Mouse (Mus musculus): Measurements from ENCODE around the gene Ly6g5b. TPM values are rescaled to one million over a fixed set of nuclear protein-coding genes. Genes with fewer than 3 reads are reported as not detected.

Gene Ly6g5b
- polyA plus RNA-seq, 1 experiment from 2014 or later: 0.59 TPM

DNA sequence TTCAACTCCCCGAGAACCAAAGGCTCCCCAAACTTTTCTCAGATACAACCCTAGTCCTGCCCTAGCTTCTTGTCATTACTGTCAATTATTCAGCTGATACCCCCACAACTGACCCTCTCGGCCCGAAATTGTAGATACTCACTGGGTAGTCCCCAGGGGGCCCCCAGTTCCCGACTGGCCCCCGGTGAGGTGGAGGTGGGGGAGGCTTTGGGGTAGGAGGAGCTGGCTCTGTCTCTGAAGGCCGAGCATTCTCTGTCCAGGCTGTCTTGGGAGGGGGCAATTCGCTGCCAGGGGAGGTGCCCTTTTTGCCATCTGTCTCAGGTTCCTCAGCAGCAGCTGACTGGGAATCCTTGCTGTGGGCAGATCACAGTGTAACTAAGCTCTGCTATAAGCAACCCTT lies 44.4 kb upstream of the Ly6g5b start:
- H3K4me3 ChIP-seq (ENCODE audit: low read depth, low read length): no peak overlapping the region
- no peak overlapping the region for H3K27ac ChIP-seq (ENCODE audit: low read depth, low read length)
- H3K9ac ChIP-seq (ENCODE audit: low read depth, low read length): no peak overlapping the region
- no peaks in the 10 kb centered on the region for H3K9me3 ChIP-seq (ENCODE audit: control insufficient read depth)
- ATAC-seq: no peak
- H3K27me3 ChIP-seq (replicated peaks; ENCODE audit: control insufficient read depth, insufficient read depth, low read length): no peaks in the 10 kb centered on the region
- 90% methylated on average over 7 of the region's 7 CpGs for WGBS
- H3K4me1 ChIP-seq (replicated peaks; ENCODE audit: control insufficient read depth, insufficient read depth, low read length): peaks cover 4% of the 10 kb centered on the region; the same call in 1 of the 2 replicates
- peaks cover 76% of the 10 kb centered on the region for H3K36me3 ChIP-seq (ENCODE audit: control insufficient read depth, insufficient read depth)
- H3K4me2 ChIP-seq (replicated peaks; ENCODE audit: low read depth): no peak overlapping the region
- TF ChIP-seq CTCF (IDR thresholded peaks at IDR 0.05; ENCODE audit: low read depth): no peak

DNA sequence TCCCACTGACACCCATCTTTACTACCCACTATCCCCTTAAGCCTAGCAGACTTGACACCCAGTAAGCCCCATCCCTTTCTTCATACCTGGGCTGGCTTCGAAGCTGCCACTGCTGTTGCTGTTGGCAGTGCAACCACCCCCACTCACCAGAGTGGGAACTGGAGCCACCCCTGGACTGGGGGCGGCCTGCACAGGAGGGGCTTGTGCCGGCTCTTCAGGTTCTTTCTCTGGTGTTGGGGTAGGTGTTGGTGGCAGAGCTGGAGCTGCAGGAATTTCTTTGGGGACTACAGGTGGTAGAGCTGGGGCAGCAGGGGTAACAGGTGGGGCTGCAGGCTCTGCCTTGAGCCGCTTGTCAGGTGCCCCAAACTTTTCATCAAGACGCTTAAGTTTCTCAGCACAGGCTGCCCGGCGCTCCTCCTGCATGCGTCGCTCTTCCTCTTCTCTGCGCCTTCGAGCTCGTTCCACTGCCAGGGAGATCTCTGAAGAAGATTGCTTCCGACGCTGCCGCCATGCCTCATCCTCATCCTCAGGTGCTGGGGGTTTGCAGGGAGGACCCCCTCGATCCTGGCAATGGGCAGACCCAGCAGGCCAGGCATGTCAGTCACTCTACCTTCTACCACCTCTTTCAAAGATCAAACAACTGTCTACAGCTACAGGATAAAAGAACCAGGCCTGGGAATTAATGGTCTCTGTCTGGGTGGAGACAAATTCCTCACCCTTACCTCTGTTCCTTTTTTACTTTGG lies 43.8 kb upstream of the Ly6g5b start:
- Histone ChIP-seq H3K4me2 (replicated peaks; ENCODE audit: low read depth) (no peak overlapping the region), H3K36me3 (ENCODE audit: control insufficient read depth, insufficient read depth) (peaks cover 82% of the 10 kb centered on the region), H3K4me3 (ENCODE audit: low read depth, low read length) (no peak overlapping the region), H3K27me3 (replicated peaks; ENCODE audit: control insufficient read depth, insufficient read depth, low read length) (no peaks in the 10 kb centered on the region), H3K4me1 (replicated peaks; ENCODE audit: control insufficient read depth, insufficient read depth, low read length) (peaks cover 4% of the 10 kb centered on the region; the same call in 1 of the 2 replicates), H3K27ac (ENCODE audit: low read depth, low read length) (no peak overlapping the region), H3K9ac (ENCODE audit: low read depth, low read length) (no peak overlapping the region), H3K9me3 (ENCODE audit: control insufficient read depth) (no peaks in the 10 kb centered on the region)
- 92% methylated on average over 16 of the region's 16 CpGs for WGBS
- no peak for TF ChIP-seq CTCF (IDR thresholded peaks at IDR 0.05; ENCODE audit: low read depth)
- ATAC-seq: no peak

DNA sequence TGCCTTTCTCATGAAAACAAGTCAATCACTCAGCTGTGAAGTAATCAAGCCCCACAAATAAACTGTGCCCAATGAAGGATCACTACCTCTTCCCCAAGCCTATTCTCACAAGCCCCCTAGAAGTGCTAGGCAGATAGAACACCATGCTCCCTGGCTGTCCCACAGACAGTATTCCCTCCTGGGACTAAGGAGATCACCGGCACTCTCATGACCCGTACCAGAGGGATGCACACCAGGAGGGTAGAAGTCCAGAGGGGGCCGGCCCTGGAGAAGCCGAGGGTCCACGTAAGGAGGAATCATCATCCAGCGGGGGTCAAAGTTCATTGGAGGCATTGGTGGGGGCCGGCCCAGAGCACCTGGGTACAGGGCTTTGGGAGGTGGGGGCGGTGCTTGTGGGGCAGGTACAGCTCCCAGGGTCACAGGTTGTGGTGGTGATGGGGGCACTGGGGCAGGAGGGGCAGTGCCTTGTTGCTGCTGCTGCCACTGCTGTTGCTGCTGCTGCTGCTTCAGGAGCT lies 42.5 kb upstream of the Ly6g5b start:
- Histone ChIP-seq H3K36me3 (ENCODE audit: control insufficient read depth, insufficient read depth) (peaks cover 96% of the 10 kb centered on the region), H3K9ac (ENCODE audit: low read depth, low read length) (no peak overlapping the region), H3K4me2 (replicated peaks; ENCODE audit: low read depth) (no peak overlapping the region), H3K27ac (ENCODE audit: low read depth, low read length) (no peak overlapping the region), H3K4me3 (ENCODE audit: low read depth, low read length) (no peak overlapping the region), H3K27me3 (replicated peaks; ENCODE audit: control insufficient read depth, insufficient read depth, low read length) (no peaks in the 10 kb centered on the region), H3K4me1 (replicated peaks; ENCODE audit: control insufficient read depth, insufficient read depth, low read length) (no peaks in the 10 kb centered on the region; the same call in 1 of the 2 replicates), H3K9me3 (ENCODE audit: control insufficient read depth) (no peaks in the 10 kb centered on the region)
- WGBS: 84% methylated on average over 8 of the region's 8 CpGs
- TF ChIP-seq CTCF (IDR thresholded peaks at IDR 0.05; ENCODE audit: low read depth): no peak
- ATAC-seq: no peak

GRCm38 (mm10) chr17:35157254-35157653 lies 42.0 kb upstream of the Ly6g5b start:
- no peaks in the 10 kb centered on the region for H3K4me1 ChIP-seq (replicated peaks; ENCODE audit: control insufficient read depth, insufficient read depth, low read length)
- no peak for ATAC-seq
- no peak overlapping the region for H3K9ac ChIP-seq (ENCODE audit: low read depth, low read length)
- H3K9me3 ChIP-seq (ENCODE audit: control insufficient read depth): no peaks in the 10 kb centered on the region
- H3K27me3 ChIP-seq (replicated peaks; ENCODE audit: control insufficient read depth, insufficient read depth, low read length): no peaks in the 10 kb centered on the region
- 92% methylated on average over 8 of the region's 8 CpGs for WGBS
- peaks cover 100% of the 10 kb centered on the region for H3K36me3 ChIP-seq (ENCODE audit: control insufficient read depth, insufficient read depth)
- no peak overlapping the region for H3K27ac ChIP-seq (ENCODE audit: low read depth, low read length)
- no peak overlapping the region for H3K4me3 ChIP-seq (ENCODE audit: low read depth, low read length)
- TF ChIP-seq CTCF (IDR thresholded peaks at IDR 0.05; ENCODE audit: low read depth): no peak
- H3K4me2 ChIP-seq (replicated peaks; ENCODE audit: low read depth): no peak overlapping the region

DNA sequence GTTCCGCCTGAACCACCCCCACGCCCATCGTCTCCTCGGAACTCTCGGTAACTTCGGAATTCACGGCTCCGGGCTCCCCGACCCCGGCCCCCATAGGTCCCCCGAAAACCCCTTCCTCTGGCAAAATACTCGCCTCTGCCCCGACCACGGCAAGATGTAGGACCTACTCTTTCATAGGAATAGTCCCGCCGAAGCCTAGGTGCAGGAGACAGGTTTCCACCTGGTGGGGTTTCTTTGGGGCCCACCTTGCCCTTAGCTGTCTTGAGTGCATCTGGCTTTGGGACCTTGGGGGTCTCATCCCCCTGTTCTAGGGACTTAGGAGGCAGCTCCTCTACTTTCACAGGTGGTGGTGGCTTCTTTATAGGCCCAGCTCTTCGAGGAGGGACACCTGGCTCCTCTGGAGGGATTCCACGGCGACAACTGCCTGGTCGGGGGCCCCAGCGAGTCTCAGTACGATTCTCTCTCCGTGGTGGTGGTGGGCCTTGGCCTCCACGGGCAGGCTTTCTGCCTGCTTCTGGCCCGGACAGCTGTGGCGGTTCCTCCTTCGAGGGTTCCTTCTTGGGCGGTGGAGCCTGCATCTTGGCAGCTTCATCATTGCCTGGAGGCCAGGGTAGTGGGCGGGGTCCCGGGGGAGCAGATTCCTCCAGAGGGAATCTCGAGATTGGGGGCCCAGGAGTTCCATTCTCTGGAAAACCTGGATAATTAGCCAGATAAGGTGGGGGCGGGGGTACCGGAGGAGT lies 41.4 kb upstream of the Ly6g5b start:
- Histone ChIP-seq H3K27me3 (replicated peaks; ENCODE audit: control insufficient read depth, insufficient read depth, low read length) (no peaks in the 10 kb centered on the region), H3K36me3 (ENCODE audit: control insufficient read depth, insufficient read depth) (peaks cover 99% of the 10 kb centered on the region), H3K4me1 (replicated peaks; ENCODE audit: control insufficient read depth, insufficient read depth, low read length) (no peaks in the 10 kb centered on the region), H3K27ac (ENCODE audit: low read depth, low read length) (no peak overlapping the region), H3K4me2 (replicated peaks; ENCODE audit: low read depth) (no peak overlapping the region), H3K4me3 (ENCODE audit: low read depth, low read length) (no peak overlapping the region), H3K9me3 (ENCODE audit: control insufficient read depth) (no peaks in the 10 kb centered on the region), H3K9ac (ENCODE audit: low read depth, low read length) (no peak overlapping the region)
- no peak for ATAC-seq
- TF ChIP-seq CTCF (IDR thresholded peaks at IDR 0.05; ENCODE audit: low read depth): no peak
- 86% methylated on average over 33 of the region's 33 CpGs for WGBS

- 91% methylated on average over 12 of the region's 12 CpGs for WGBS
- no peaks in the 10 kb centered on the region for H3K27me3 ChIP-seq (replicated peaks; ENCODE audit: control insufficient read depth, insufficient read depth, low read length)
Observed at GRCm38 (mm10) chr17:35155451-35155850, 40.2 kb upstream of the Ly6g5b start.

More at GRCm38 (mm10) chr17:35155451-35155850, 40.2 kb upstream of the Ly6g5b start:
- H3K27ac ChIP-seq (ENCODE audit: low read depth, low read length): no peak overlapping the region
- no peak for TF ChIP-seq CTCF (IDR thresholded peaks at IDR 0.05; ENCODE audit: low read depth)
- no peaks in the 10 kb centered on the region for H3K4me1 ChIP-seq (replicated peaks; ENCODE audit: control insufficient read depth, insufficient read depth, low read length)
- ATAC-seq: no peak
- H3K9me3 ChIP-seq (ENCODE audit: control insufficient read depth): no peaks in the 10 kb centered on the region
- H3K4me3 ChIP-seq (ENCODE audit: low read depth, low read length): no peak overlapping the region
- no peak overlapping the region for H3K4me2 ChIP-seq (replicated peaks; ENCODE audit: low read depth)
- peaks cover 97% of the 10 kb centered on the region for H3K36me3 ChIP-seq (ENCODE audit: control insufficient read depth, insufficient read depth)
- no peak overlapping the region for H3K9ac ChIP-seq (ENCODE audit: low read depth, low read length)
